Mouse (Mus musculus): ENCODE data around the gene Lgmn.

Lgmn gene

DNA sequence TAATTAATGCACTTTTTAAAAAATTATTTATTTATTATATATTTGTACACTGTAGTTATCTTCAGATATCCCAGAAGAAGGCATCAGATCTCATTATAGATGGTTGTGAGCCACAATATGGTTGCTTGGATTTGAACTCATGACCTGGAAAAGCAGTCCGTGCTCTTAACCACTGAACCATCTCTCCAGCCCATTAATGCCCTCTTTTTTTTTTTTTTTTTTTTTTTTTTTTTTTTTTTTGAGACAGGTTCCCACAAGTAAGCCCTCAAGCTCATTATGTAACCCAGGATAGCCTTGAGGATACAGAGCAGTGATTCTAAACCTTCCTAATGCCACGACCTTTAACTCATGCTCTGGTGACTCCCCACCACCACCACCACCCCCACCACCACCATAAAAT is 48.5 kb downstream of the Lgmn start:
- no peak for DNase-seq (ENCODE audit: low read depth)

DNA sequence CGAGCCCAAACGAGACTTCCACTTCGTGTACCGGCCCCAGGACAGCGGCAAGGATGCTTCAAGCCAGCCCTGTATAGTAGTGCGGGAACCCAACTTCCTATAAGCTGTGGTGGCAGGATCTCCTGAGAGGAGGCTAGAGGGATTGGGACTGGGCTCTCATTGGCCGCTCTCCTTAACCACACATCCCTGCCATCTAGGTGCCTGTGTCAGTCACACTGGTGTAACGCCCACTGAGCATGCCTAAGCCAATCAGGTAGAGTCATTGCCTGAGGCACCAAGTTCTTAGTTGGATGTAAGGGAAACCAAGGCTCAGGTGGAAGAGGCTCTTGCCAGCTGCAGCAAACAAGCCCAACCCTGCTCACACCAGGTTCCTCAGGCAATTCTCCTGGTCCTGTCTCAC is 49.6 kb downstream of the Lgmn start:
- no peak for DNase-seq (ENCODE audit: low read depth)

DNA sequence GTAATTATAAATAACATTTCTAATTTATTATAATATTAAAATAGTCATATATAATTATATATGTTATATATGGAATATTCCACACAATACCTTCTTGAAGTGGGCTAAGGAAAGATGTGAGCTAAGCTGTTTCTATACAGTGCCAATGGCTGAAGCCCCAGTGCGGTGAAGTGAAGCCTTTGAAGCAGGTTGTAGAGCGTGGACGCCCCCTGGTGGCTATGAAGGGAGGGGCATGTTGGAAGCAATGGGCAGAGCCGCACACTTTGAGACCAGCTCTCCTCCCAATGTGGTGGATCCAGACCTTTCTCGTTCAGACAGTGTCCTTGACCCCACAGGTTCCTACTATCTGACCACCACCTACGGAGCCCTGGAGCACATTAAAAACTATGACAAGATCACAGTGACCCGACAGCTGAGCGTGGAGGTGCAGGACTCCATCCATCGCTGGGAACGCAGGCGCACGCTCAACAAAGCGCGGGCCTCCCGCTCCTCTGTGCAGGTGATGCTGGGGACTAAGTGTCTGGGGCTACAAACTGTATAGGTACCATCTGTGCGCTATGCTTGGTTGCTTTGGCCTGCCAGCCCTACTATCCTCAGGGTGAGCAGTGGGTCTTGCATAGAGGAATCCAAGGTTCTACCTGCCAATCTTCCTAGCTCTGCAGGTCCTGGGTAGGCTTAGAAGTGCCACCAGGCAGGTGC is 52.2 kb downstream of the Lgmn start:
- DNase-seq (ENCODE audit: low read depth) = peak; percentile 78

DNA sequence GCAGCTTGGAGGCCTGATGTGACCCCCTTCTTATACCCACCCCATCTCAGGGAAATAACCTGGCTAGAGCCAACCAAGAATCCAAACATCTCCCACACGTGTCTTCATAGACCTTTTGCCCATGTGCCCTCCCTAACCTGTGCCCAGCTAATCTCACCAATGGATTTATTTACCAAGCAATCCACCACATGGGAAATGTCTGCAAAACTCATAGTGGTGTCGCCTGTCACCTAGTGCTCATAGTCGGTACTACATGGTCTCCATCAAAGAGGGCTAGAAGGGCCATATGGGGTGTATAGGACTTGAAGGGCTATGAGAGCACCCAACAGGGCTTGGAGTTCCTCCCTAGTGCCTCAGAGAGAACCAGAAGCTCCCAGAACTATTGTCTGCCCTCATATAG is 54.8 kb downstream of the Lgmn start:
- DNase-seq (ENCODE audit: low read depth) = peak; percentile 61

DNA sequence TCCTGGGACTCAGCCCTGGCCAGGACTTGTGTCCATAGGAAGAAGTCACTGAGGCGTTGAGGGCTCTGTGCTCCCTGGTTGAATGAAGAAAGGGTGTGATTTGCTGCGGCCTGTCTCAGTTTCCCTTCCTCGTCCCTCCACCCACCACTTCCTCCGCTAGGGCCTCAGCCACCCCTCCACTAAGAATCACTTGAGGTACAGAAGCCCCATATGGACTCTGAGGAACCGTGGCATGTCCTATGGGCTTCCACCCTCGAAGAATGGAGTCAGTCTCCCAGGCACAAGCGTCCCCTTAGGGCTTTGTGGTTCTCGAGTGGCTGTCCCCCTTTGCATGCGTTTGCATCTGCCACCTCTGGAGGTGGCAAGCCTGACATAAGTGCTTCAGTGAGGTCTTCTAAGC is 56.3 kb downstream of the Lgmn start:
- DNase-seq (ENCODE audit: low read depth) = no peak

DNA sequence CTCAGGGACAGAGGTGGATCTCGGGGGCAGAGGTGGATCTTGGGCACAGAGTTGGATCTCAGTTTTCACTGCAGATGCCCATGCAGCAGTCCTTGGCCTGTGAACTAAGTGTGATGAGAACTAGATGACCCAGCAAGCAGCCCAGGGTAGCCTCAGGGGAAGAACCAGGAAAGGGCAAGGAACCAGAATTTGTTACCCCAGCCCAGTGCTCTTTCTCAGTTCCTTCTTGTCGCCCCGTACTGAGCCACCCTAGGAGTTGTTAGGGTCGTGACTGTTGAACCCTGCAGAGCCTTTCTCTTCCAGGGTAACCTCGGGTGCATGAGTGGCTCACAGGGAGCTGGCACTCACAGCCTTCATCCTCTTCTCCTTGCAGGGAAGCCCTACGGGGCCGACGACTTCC is 57.4 kb downstream of the Lgmn start:
- DNase-seq (ENCODE audit: low read depth) = no peak

DNA sequence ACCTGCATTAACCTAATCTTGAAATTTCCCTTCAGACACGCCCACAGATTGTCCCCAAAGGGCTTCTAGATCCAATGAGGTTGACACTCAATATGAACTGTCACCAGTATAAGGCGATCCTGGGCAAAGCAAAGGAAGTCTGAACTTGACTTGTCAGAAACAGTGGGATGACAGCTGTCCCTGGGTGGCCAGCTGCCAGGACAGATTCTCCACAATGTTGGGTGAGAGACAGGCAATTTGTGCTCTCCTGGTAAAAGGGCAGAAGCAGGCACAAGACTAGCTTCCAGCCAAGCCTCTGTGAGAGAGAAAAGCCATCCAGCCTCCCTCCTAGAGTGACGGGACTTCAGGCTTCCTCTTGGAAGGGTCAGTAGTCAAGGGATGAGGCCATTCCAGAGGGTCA is 67.3 kb downstream of the Lgmn start:
- no peak for DNase-seq (ENCODE audit: low read depth)

DNA sequence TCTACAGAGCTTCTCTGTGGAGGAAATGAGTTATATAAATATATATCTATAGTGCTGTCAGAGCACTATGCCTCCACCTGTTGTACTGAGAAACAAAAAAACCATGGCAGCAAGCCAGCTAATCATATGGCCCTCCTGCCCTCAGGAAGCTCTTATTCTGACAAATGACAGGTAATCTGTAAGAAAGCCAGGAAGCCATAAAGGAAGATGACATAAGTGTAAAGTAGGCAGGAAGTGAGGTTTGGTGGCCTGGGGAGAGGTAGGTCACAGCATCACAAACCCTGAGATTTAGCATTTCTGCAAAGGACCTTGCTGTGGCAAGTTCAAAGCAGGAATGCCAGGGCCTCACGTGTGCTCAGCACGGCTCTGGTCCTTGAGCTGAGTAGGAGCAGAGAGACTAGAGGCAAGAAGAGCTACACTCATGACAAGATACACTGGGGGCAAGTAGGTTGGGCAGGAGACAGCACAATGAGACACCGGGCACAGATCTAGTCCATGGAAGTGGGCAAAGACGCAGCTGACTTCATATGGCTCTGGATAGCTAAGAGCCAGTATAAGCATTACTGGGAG is 68.6 kb downstream of the Lgmn start:
- no peak for DNase-seq (ENCODE audit: low read depth)

DNA sequence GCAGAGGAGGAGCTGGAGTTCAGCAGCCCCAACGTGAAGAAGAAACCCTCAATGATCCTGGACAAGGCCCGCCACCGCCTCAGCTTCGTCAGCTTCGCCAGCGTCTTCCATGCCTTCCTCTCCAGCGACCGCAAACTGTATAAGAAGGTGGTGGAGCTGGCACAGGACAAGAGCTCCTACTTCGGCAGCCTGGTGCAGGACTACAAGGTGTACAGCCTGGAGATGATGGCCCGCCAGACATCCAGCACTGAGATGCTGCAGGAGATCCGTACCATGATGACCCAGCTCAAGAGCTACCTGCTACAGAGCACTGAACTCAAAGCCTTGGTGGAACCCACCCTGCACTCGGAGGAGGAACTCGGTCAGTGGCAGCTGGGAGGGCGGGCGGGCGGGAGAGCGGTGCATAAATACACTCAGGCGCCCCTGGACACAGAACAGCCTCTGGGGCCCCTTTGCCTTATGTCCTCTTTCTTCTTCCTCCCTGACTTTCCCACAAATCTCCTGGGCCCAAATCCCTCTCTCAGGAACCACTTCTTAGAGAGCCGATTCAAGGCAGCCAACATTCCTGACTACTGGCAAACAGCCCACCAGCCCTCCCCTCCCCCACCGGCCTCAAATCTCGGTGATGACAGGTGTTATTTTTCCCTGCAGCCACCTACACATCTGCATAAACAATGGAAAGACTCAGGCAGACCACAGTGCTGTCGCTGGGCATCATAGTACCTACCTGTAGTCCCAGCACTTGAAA is 70.0 kb downstream of the Lgmn start:
- DNase-seq (ENCODE audit: low read depth) = no peak

DNA sequence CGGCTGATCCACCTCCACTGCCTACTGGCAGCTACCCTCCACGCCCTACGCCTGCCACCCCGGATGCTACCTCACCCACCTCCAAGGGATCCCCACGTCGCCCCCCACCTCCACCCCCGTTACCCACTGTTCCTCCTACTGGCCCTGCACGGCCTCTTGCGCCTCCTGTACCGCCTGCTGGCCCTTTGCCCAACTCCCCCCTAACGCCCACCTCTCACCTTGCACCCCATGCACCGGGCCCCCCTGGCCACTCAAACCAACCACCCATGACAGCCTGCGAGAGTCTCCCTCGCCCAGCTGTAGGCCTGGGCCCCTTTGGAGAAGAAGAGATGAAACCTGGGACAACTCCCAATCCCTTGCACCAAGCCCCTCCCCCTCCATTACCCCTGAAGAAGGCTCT is 71.1 kb downstream of the Lgmn start:
- DNase-seq (ENCODE audit: low read depth) = no peak

DNA sequence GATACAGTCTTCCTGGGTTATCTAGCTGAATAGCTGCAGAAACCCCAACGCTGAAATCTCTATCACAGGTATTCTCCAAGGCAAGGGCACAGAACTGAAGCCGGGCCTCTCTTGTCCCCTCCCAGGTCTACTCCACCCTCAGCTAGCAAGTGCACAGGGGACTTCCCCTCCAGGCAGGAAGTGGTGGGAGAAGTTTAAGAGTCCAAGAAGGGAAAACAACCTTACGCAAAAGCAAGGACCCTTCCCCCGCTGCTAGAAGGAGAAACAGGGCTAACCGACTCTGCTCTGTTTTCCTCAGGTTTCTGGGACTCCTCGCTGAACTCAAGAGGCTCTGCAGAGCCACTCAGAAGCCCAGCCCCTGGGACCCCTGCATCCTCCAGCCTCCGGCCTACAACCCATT is 71.5 kb downstream of the Lgmn start:
- peak; percentile 65 for DNase-seq (ENCODE audit: low read depth)

DNA sequence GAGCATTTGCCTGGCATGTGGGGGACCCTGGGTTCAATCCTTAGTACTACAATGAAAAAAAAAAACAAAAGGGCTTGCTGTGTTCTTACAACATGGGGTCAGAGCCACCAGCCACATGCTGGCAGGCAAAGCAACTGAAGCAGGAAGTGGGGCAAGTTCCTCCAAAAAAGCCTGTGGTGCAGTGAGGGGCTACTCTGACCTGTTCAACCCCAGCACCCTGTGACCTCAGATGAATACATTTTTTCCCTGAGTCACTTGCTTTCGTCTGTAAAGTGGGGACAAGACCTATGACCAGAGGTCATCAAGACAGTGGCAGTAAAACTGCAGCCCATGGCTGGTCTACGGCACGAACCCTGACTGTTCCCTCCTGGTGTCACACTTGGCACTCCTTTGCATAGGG is 72.5 kb downstream of the Lgmn start:
- DNase-seq (ENCODE audit: low read depth) = peak; percentile 87

DNA sequence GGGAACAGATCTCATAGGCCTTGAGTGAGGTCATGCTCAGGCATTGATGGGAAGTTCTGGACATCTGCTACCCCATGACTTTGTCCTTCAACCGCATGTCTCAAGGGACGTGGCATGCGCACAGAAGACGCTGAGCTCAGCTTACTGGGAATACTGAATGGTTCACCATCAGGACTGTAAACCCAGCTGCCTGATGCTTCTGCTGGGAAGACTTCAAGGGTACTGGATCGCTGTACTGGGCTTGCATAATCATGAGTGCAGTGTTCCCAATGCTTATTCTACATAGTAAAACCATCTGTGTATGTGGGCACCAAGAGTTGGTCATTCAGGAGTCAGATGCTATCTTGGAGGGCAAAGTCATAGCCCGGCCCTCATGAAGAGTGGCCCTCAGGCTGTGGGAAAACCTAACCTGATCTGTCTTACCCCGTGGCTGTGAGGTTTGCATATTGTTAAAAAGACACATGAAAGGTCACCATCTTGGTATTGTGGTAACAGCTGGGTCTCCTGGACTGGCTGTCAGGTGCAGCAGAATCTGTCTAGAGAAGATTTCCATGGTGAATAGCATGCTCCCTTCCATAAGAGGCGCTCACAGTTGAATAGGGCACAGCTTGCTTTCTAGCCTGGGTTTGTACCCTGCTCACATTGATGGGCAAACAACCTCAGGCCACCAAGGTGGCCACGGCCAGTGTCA is 73.3 kb downstream of the Lgmn start:
- no peak for DNase-seq (ENCODE audit: low read depth)

DNA sequence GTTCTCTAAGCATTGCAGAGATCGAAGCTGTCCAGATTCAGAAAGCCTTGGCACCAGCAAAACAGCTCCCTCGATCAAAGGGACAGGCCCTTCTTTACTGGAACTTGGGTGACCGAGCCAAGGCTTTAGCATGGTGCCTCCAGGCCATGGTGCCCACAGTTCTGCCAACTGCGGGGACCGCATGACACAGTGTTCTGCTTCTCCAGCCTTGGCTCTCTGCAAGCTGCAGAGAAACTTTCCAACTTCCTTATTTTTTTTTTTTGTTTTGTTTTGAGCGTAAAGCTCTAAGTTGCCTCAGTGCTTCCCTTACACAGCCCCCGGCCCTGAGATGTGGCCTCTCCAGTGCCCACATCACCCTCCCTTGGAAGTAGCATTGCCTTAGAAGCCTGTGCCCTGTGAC is 74.6 kb downstream of the Lgmn start:
- peak; percentile 38 for DNase-seq (ENCODE audit: low read depth)

DNA sequence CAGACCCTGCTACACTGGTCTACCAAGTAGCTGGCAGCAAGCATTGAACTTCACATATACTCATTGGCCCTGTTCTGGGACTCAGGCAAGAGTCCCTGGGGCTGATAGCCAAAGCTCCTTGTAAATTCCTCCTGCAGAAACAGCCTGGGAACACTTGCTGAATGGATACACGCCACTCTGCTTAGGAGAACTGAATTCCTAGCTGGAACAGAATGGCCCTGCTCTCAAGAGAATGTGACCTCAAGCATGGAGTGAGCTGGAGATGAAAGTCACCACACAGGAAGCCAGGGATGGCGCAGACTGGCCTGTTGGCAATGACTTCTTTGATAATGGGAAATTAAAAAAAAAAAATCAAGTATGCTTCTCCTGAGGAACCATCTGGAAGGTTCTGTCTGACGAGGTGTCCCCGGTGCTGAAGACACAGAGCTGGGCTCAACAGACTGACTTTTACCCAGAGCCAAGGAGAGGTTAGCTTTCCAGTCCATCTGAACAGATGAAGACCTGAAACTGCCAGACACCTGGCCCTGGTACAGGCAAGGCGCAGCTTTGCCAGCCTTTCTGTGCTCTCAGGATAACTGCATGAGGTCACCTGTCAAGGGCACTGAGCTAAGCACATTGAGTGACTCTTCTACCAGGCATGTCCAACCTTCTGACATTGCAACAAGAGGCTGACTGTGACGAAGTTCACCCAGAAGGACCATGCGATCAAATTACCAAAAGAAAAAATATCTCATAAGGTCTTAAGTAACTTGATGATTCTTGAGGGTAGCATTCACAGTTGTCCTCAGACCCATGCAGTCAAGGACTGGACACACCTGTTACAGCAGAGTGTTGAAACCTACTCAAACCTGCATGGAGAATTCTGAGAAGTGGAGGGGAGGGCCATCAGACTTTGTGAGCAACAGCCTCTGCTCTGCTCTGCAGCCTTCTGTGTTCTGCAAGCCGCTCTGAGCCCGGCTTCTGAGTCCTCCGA is 78.1 kb downstream of the Lgmn start:
- no peak for DNase-seq (ENCODE audit: low read depth)

DNA sequence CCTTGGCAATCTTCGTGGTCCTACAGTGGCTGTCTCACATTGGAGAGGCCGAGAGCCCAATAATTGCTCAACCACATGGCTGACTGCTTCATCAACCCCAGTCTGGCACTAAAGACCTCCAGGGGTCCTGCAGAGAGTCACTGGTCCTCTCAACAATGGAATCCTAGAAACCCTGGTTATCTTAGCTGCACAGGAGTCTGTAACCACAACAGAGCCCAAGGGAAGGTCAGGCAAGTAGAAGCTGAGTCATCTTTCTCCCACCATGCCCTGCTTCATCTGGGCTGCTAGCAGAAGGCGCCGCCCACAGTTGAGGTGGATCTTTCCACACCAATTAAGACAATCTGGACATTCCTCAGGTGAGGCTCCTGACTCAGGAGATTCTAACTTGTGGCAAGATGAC is 80.2 kb downstream of the Lgmn start:
- DNase-seq (ENCODE audit: low read depth) = peak; percentile 77

DNA sequence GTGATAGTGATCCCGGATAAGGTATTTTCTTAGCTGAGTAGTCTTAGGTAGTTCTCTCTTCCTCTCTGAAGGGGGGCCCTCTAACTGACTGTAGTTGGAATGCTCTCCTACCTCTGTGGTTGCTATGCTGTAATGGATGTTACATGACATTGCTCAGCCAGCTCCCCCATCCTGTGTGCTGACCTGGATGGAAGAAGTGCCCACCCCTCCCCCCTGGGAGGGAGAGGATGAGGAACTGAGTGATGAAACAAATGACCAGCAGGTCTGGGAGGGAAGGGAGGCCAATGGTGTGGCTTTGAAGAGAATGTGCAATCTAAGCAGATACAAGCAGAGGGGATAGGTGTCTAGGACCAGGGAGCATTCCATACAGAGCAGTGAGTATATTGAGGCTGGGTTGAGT is 82.8 kb downstream of the Lgmn start:
- no peak for DNase-seq (ENCODE audit: low read depth)

DNA sequence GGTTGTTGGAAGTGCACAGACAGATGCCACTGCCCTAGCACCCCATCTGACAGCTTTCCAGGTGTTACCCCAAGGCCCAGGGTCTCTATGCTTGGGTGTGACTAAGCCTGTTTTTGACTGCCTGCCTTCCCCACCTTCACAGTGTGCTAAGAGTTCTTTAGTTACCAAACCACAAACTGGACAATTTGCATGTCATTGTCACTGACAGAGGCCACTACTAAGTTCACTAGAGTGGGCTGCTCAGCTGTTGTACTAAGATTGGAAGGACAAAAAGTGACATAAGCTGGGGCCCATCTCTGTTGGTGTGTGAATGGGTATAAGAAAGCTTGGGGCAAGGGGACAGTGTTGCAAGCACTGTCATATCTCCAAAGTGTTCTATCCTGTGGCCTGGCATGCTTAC is 83.8 kb downstream of the Lgmn start:
- DNase-seq (ENCODE audit: low read depth) = peak; percentile 72

DNA sequence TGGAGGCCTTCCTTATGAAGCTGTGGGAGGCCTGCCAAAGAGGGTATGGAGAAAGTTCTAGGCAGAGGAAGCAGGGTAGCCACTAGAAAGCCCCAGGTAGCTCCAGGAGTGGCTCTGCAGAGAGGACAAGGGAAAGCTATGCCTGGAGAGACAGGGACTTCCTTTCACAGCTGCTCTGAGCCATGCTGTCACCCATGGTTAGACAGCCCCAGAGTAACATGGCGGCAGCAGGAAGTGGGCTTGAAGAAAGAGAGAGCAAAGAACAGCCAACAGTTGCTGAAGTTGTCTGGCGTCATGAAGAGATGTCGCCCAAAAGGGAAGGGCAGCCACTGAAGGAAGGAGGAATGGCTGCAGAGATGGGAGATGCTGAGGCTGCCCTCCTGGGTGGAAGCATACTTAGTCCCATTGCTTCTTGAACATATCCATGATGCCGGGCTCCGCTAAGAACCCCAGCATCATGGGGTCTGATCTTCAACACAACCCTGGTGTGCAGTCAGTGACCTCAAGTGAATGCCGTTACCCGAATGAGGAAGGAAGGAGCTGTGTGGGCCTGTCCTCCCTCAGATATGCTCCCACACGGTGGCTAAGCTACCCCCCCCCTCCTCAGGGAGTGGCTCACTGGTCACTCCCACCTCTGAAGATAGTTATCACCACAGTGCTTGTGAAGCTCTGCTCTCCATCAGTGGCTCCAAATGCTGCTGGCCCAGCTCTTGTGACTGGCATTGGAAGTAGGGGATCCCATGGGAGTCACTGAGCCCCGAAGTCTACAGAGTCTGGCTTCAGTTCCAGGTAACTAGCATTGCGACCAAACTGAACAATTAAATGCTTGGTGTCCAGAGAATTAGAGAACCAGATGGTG is 85.3 kb downstream of the Lgmn start:
- DNase-seq (ENCODE audit: low read depth) = peak; percentile 96

DNA sequence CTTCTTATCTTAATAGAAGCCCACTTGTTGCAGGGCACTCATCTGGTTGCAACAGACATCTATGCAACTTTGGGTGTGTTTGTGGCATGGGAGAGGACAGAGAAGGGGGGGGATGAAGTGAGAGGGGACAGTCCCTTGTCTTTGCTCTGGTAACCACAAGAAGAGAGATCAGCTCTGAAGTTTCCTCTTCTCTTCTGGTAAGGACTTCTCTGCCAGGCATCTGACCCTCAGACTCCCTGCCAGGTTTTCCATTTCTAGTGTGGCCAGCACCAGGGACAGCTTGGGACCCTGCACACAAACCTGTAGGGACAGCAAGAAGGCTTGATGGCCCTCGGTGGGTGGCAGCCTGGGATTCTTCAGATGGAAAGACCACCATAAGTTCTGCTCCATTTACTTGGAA is 88.6 kb downstream of the Lgmn start:
- peak; percentile 83 for DNase-seq (ENCODE audit: low read depth)

DNA sequence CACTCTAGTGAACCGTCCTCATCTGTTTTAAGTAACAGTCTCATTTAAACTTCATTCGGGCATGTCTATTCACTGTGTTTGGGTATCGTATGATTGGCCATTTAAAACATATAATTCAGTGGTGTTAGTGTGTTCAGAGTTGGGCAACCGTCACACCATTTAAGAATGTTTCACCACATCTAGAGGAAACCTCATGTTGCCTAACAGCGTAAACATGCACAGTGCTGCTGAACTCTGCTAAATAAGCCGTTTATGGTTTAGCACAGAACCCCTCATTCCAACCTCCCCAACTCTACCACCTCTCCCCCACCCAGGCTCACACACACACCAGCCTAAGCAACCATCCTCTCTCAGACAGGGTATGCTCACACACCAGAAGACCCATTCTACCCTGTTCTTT is 91.2 kb downstream of the Lgmn start:
- DNase-seq (ENCODE audit: low read depth) = peak; percentile 83
